Mouse (Mus musculus) spleen, adult 2 months (tissue): ENCODE data around the gene Sfrp2. TPM values are rescaled to one million over a fixed set of nuclear protein-coding genes. Genes with fewer than 3 reads are reported as not detected.

Experiments used
- DNase-seq, 2 experiments: peaks; one replicate each; pipeline versions ENCODE4 v3.0.0 to v3.0.0-alpha.2; 2012 to 2021; ENCODE audit warnings: low spot score in 2 of 2, low read depth in 1 of 2
- H3K27ac ChIP-seq: fragments of 200-500 bp; 2 replicates; pipeline ENCODE4 v1.5.1; 2012; ENCODE audit warnings: low read length, inconsistent platforms; ENCODE audit not compliant: insufficient read depth
- H3K27me3 ChIP-seq: fragments of 200-500 bp; 2 replicates; pipeline ENCODE4 v1.6.1; 2012; ENCODE audit warnings: mild to moderate bottlenecking, moderate library complexity, low read length, inconsistent platforms; ENCODE audit not compliant: control insufficient read depth, insufficient read depth
- H3K36me3 ChIP-seq: fragments of 200-500 bp; 2 replicates; pipeline ENCODE4 v1.6.1; 2012; ENCODE audit warnings: mild to moderate bottlenecking, low read length, inconsistent platforms; ENCODE audit not compliant: control insufficient read depth, insufficient read depth
- H3K4me1 ChIP-seq: fragments of 200-500 bp; 2 replicates; pipeline ENCODE4 v1.6.1; 2011; ENCODE audit warnings: inconsistent platforms; ENCODE audit not compliant: control insufficient read depth, insufficient read depth, insufficient read length
- H3K4me3 ChIP-seq: fragments of 200-500 bp; 2 replicates; pipeline ENCODE4 v1.5.1; 2011; ENCODE audit warnings: mild to moderate bottlenecking, inconsistent platforms; ENCODE audit not compliant: insufficient read depth, insufficient read length; ENCODE audit errors: extremely low read depth
- CTCF ChIP-seq: fragments of 200-500 bp; IDR thresholded peaks from 2 replicates; pipeline ENCODE4 v1.5.1; 2011; ENCODE audit warnings: mild to moderate bottlenecking, inconsistent platforms; ENCODE audit not compliant: insufficient read depth, insufficient read length, insufficient replicate concordance; ENCODE audit errors: extremely low read depth
- POLR2A ChIP-seq: fragments of 200-500 bp; IDR thresholded peaks from 2 replicates; pipeline ENCODE4 v1.6.1; 2011; ENCODE audit warnings: low read depth, low read length, inconsistent platforms
- WGBS: fragments of 180-500 bp; shearing (Covaris S2); methylation state at CpG from one replicate; pipeline ENCODE4 v1.1.7; 2018; 5-methylcytosine and 5-hydroxymethylcytosine counted together
- polyA plus RNA-seq: library from polyadenylated mRNA; depleted of rRNA; stranded (reverse); fragments of >200 nt; gene quantifications from 2 replicates; pipeline ENCODE4 v1.2.3, GENCODE M21; 2012; rRNA removed

Gene Sfrp2
- polyA plus RNA-seq, 1 experiment: 0.77 TPM

- DNase-seq: no peak
- Histone ChIP-seq H3K36me3 (no peaks in the 10 kb centered on the region), H3K4me1 (no peaks in the 10 kb centered on the region; the same call in none of the 2 replicates), H3K27ac (no peak overlapping the region), H3K27me3 (no peaks in the 10 kb centered on the region), H3K4me3 (no peak overlapping the region)
- TF ChIP-seq POLR2A (no peak), CTCF (no peak)
- WGBS: 96% methylated on average over 4 of the region's 4 CpGs
Measured at GRCm38 (mm10) chr3:83801649-83802155, 35.6 kb downstream of the Sfrp2 start.

GRCm38 (mm10) chr3:83808483-83808882 lies 42.4 kb downstream of the Sfrp2 start:
- Histone ChIP-seq H3K27me3 (no peaks in the 10 kb centered on the region), H3K36me3 (no peaks in the 10 kb centered on the region), H3K27ac (no peak overlapping the region), H3K4me3 (no peak overlapping the region), H3K4me1 (peaks cover 17% of the 10 kb centered on the region)
- DNase-seq: no peak
- WGBS: 88% methylated on average over 12 of the region's 12 CpGs
- TF ChIP-seq POLR2A: no peak
- TF ChIP-seq CTCF: no peak

- Histone ChIP-seq H3K4me3 (peak overlapping the region; percentile 19; the same call in 1 of the 2 replicates), H3K27ac (peak overlapping the region; percentile 92), H3K4me1 (peaks cover 17% of the 10 kb centered on the region; the same call in 1 of the 2 replicates), H3K27me3 (no peaks in the 10 kb centered on the region), H3K36me3 (no peaks in the 10 kb centered on the region)
- DNase-seq: peak; percentile 34 to 40
- WGBS: 7% methylated on average over 7 of the region's 7 CpGs
- TF ChIP-seq CTCF: no peak
- no peak for TF ChIP-seq POLR2A
Measured at GRCm38 (mm10) chr3:83811987-83812386, 45.9 kb downstream of the Sfrp2 start.

GRCm38 (mm10) chr3:83812863-83813262 lies 46.7 kb downstream of the Sfrp2 start:
- Histone ChIP-seq H3K27me3 (no peaks in the 10 kb centered on the region), H3K27ac (peak overlapping the region; percentile 61; the same call in 1 of the 2 replicates), H3K4me1 (peaks cover 17% of the 10 kb centered on the region; the same call in 1 of the 2 replicates), H3K36me3 (no peaks in the 10 kb centered on the region), H3K4me3 (no peak overlapping the region)
- no peak for DNase-seq
- no peak for TF ChIP-seq POLR2A
- TF ChIP-seq CTCF: no peak

- no peaks in the 10 kb centered on the region for H3K36me3 ChIP-seq
- 88% methylated on average over 4 of the region's 4 CpGs for WGBS
- TF ChIP-seq POLR2A (no peak), CTCF (no peak)
- peaks cover 8% of the 10 kb centered on the region; the same call in 1 of the 2 replicates for H3K4me1 ChIP-seq
- H3K27me3 ChIP-seq: no peaks in the 10 kb centered on the region
- no peak overlapping the region for H3K27ac ChIP-seq
- no peak for DNase-seq
- no peak overlapping the region for H3K4me3 ChIP-seq
Measured at GRCm38 (mm10) chr3:83816372-83816925, 50.3 kb downstream of the Sfrp2 start.

- no peaks in the 10 kb centered on the region for H3K27me3 ChIP-seq
- DNase-seq: no peak
- no peak overlapping the region for H3K27ac ChIP-seq
- TF ChIP-seq POLR2A: no peak
- TF ChIP-seq CTCF: no peak
- H3K4me1 ChIP-seq: no peaks in the 10 kb centered on the region
- WGBS: 84% methylated on average over 4 of the region's 4 CpGs
- H3K4me3 ChIP-seq: no peak overlapping the region
- no peaks in the 10 kb centered on the region for H3K36me3 ChIP-seq
Measured at GRCm38 (mm10) chr3:83823774-83824173, 57.7 kb downstream of the Sfrp2 start.

Other genes with a start within 250 kb of the Sfrp2 start
- 4.1 and 4.7 TPM in 2 replicates for gene Tlr2, start 75.4 kb downstream of the Sfrp2 start, polyA plus RNA-seq